Mouse (Mus musculus): ENCODE results near the gene Fbxo34.

GRCm38 (mm10) chr14:47522301-47522700 lies 72.1 kb downstream of the Fbxo34 start:
- TF ChIP-seq TAL1 (IDR thresholded peaks at IDR 0.05; ENCODE audit: low read length) = peak; percentile 94
- peak; percentile 96 for TF ChIP-seq GATA1 (IDR thresholded peaks at IDR 0.05; ENCODE audit: low read length)

All from erythroblast, embryonic 14.5 days (primary cell).